Mouse (Mus musculus): Measurements from ENCODE around the gene Zcchc17.

DNA sequence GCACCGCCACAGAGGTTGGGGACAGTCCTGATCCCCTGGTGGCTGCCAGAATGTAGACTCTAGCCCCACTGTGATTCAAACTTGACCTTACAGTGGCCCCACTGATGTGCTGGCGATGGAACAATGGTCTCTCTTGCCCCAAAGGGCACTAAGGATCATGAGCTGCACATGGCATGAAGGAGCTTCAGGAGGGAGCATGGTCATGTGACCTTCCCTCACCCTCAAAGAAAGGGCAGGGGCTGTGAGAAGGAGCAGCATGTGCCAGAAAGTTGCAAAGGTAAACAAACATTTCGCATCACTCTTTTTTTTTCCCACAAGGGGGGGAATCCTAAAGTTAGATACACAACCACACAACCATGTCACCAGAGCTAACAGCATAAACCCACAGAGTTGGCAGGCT is 41.6 kb downstream of the Zcchc17 start:
- TF ChIP-seq POLR2A (IDR thresholded peaks at IDR 0.05; ENCODE audit: borderline replicate concordance, insufficient read depth, low read length), result no peak
- no peak for TF ChIP-seq CTCF (IDR thresholded peaks at IDR 0.05; ENCODE audit: borderline replicate concordance, insufficient read depth, low read depth, low read length)

Data from cerebellum, adult 2 months (tissue).